Mouse (Mus musculus): ENCODE results near the gene 4930415O20Rik.
"Not testable (repeated sequence)": the region's sequence is repeated elsewhere in the genome, so short reads cannot be mapped to it uniquely, and the experiment has no call there.

4930415O20Rik gene

DNA sequence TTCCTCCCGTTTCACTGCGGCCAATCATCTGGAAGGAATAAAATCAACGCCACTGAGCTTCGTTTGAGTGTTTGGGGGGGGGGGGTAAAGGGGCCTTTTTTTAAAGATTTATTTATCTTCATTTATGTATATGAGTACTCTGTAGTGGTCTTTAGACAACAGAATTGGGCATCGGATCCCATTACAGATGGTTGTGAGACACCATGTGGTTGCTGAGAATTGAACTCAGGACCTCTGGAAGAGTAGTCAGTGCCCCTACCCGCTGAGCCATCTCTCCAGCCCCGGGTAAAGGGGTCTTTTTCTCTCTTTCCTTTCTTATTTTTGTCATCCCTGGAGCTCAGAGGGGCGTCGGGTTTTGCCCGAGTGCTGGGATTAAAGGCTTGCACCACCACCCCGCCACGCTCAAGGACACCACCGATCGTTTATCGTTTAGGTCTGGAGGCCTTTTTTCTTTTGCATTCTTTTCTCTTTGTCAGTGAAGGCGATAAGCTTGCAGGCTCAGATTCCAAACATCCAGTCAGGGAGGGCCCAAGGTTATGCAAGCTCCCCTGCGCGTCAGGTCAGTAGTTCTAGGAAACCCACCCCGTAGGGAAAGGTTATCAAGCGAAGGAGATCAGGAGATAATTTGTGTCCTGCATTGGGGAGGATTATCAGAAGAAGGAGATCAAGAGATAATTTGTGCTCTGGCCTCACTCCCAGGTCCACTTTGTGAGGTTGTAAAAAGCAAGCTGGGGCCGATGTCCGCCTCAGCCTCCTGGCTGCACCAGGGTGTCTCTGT, 2.4 kb upstream of the 4930415O20Rik start:
- DNase-seq (ENCODE audit: low spot score), result peak; percentile 27

DNA sequence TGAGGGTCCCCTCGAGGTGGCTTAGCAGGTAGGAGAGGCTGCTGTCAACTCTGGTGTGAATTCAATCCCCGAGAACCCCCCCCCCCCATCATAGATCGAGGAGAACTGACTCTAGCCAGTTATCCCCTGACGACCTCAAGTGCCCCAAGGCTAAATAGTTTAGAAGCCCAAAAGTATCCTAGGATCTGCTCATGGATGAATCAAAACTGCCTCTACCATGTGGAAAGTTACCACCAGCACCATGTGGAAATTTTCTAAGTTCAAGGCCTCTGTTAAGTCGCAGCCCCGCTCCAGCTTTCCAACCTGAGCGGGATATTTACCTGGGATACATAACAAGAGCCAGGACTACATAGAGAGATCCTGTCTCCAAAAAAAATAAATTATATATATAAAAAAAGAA, 1.6 kb upstream of the 4930415O20Rik start:
- no peak for DNase-seq (ENCODE audit: low spot score)

- DNase-seq (ENCODE audit: low spot score), result no peak
These were observed 924 bp upstream of the 4930415O20Rik start for GRCm38 (mm10) chr15:98569795-98570365.

- no peak for DNase-seq (ENCODE audit: low spot score)
These were observed 2.5 kb downstream of the 4930415O20Rik start for GRCm38 (mm10) chr15:98573293-98573692.

GRCm38 (mm10) chr15:98579310-98579709, 8.5 kb downstream of the 4930415O20Rik start:
- no peak for DNase-seq (ENCODE audit: low spot score)

DNA sequence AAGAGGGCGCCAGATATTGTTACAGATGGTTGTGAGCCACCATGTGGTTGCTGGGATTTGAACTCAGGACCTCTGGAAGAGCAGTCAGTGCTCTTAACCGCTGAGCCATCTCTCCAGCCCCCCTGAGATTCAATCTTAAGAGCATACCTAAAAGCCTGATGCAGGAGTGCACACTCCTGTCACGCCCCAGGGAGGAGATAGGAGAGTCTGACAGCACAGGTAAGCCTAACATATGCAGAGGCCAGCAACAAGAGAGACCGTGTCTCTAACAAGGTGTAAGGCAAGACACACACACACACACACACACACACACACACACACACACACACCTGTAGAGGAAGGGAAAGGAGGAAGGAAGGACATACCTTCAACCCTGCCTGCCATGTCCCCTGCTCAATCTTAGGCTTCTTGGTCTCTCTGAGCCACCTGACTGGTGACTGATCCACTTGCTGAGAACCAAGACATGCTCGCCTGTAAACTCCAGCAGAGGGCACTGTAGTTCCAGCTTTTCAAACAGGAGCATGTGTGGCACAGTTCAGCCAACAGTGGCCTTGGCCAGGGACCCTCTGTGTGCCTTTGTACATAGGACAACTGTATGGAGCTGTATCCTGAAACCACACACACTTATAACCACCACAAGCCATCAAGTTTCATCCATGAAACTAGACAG, 9.1 kb downstream of the 4930415O20Rik start:
- peak; percentile 66 for DNase-seq (ENCODE audit: low spot score)

DNA sequence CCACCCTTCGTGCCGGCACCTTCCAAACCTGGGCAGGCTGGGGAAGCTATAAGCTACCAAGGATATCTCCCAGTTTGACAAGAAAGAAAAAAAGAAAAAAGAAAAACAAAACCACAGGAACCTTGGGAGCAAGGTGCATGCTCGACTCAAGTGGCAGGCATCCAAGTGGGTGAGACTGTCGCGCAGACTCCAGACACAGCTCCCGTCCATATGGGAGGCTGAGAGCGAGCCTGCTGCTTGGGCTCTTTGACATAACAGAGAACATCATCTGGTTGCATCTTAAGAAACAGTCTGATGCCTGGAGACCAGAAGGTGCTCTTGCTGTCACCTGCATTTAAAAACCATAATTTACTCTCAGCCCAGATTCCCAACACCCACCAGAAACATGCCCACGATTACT, 11.6 kb downstream of the 4930415O20Rik start:
- no peak for DNase-seq (ENCODE audit: low spot score)

DNA sequence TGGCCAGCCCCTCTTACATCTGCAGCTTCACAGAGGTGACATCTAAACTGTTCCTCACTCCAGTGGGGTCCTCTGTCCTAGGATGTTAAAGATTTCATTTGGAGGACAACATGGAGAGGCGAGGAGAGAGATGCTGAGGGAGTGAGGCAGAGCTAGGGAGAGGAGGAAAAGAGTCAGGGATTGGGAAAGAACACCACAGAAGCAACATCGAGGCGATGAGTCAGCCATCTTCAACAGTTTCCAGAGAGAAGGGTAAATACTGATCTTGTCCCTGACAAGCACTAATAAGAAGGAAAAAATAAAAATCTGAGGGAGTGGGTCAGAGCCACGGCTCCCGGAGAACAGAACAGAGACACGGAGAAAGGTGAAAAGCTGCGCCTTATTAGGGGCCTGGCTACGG, 12.2 kb downstream of the 4930415O20Rik start:
- DNase-seq (ENCODE audit: low spot score), result no peak

DNA sequence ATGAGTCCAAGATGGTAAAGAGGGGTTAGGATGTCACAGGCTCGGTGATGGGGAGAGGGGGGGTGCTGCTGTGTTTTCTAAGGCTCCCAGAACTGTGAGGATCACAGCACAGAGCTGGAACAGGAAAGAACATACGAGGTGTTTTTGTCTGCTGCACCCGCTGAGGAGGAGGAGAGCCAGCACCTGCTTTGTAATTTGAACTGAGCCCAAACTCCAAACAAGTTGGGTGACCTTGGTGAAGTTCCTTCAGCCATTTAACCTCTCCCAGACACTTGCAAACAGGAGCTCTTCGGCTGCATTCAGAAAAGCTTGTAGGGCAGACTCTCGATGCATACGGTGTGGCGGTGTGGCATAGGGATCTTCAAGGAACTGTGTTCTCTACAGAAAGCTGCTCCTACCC, 14.6 kb downstream of the 4930415O20Rik start:
- DNase-seq (ENCODE audit: low spot score), result no peak

DNA sequence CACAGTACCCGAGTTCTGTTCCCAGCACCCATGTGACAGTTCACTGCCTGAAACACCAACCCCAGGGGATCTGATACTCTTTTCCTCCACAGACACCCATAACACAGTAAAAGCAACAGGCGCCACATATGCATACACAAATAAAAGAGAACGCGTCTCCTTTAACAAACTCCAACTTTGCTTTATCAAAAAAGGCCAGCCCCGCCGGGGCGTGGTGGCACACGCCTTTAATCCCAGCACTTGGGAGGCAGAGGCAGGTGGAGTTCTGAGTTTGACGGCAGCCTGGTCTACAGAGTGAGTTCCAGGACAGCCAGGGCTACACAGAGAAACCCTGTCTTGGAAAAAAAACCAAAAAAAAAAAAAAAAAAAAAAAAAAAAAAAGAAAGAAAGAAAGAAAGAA, 15.3 kb downstream of the 4930415O20Rik start:
- DNase-seq (ENCODE audit: low spot score), result not testable (repeated sequence)

GRCm38 (mm10) chr15:98587751-98588150, 16.9 kb downstream of the 4930415O20Rik start:
- DNase-seq (ENCODE audit: low spot score), result no peak

DNA sequence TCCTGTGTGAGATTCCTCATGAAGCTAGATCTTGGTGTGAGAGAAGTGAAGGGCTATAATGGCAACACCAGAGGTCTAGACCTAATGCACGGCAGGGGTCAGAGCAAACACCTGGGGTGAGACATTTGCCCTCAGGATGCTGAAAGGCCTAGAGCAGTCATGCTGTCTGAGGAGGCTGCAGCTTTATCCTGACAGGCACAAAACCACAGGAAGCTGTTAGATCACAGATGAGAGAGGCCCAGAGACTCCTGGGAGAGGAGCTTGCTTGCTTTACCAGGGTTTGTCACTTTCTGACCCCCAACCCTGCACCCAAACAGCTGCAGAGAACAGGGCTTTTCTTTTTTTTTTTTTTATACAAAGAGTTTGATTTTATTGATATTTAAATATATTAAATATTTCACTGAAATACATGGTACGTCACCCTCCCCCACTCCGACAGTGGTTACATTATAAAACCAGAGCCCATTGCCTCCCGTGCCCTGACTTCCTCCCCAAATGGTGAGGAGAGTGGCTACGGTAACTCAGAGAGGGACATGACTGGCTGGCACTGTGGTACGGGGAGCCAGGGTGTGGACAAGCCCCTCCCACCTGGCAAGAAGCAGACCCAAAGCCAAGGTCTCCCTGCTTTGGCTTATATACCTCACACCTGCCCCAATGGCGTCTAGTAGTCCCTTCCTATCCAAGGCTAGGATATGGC, 19.0 kb downstream of the 4930415O20Rik start:
- DNase-seq (ENCODE audit: low spot score), result no peak

- DNase-seq (ENCODE audit: low spot score), result no peak
These were observed 20.6 kb downstream of the 4930415O20Rik start for GRCm38 (mm10) chr15:98591396-98591795.

DNA sequence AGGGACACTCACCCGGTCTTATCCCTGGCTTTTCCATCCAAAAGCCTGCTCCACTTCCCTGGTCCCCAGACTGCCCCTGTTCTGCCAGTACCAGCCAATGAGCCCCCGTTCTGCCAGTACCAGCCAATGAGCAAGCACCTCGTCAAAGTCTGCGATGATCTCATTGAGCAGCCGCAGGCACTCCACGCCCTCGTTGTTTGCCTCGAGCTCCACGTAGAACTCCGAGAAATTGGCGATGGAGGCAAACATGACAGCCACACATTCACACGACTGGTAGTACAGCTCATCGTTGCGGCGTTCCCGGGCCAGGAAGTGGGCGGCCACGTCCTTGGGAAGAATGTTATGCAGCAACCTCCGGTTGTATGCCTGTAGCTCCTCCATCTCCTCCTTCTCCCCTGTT, 23.4 kb downstream of the 4930415O20Rik start:
- no peak for DNase-seq (ENCODE audit: low spot score)

- no peak for DNase-seq (ENCODE audit: low spot score)
These were observed 24.2 kb downstream of the 4930415O20Rik start for GRCm38 (mm10) chr15:98595049-98595448.

- DNase-seq (ENCODE audit: low spot score), result no peak
These were observed 25.8 kb downstream of the 4930415O20Rik start for GRCm38 (mm10) chr15:98596609-98597008.

- DNase-seq (ENCODE audit: low spot score), result no peak
These were observed 29.4 kb downstream of the 4930415O20Rik start for GRCm38 (mm10) chr15:98600036-98600709.

- no peak for DNase-seq (ENCODE audit: low spot score)
These were observed 31.0 kb downstream of the 4930415O20Rik start for GRCm38 (mm10) chr15:98601832-98602190.

DNA sequence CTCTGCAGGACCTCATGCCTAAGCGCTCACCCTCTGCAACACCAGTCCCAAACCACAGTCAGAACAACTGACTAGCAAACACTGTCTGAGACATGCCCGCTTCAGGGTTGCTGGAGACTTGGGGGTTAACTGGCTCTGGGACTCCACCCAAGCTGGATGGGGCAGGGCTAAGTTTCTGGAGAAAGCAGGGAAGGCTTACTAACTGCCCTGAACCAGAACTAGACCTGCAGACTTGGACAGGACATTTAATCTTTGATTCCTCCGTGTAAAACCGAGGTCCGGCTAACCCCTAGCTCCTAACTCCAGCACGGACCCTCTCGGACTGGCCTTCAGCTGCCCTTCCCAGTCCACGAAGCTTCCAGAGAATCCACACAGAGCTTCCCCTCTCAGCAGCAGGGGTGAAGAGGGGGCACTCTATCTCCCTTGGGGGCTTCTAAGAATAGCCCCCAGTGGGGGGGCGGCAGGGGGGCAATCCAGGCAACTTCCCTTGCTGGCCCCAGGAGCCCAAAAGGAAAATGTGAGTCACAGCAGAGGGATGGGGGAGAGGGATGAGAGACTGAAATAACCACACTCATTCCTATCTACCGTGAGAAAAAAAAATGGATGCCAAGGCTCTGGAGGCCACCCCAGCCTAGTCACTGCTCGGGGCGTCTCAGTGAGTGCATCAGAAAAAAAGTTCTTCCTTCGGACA, 31.5 kb downstream of the 4930415O20Rik start:
- DNase-seq (ENCODE audit: low spot score), result peak; percentile 26

DNA sequence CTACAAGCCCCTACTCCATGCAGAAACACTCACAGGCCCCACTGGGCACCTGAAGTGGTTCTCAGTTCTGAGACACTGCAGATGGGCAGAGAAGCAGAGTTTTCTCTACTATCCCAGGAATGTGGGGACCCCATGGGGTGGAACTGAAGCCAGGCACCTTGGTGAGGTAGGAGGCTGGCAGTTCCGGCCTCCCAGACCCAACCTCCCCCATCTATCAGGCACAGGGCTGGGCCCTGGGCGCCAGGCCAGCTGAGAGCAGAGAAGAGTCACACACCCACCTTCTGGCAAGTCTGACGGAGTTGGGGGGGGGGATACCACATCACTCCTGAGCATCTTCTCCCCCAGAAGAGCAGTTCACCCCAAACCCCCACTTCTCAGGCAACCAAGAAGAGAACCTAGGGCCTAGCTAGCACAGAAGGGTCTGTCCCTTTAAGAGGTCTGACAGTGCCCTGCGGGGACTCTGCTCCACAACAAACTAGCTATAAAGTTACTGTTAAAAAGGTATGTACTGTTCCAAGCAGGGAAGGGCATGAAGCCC, 32.2 kb downstream of the 4930415O20Rik start:
- DNase-seq (ENCODE audit: low spot score), result peak; percentile 32

GRCm38 (mm10) chr15:98604041-98604575, 33.3 kb downstream of the 4930415O20Rik start:
- DNase-seq (ENCODE audit: low spot score), result no peak

Data from ovary, postnatal 36 days (tissue).